Mouse (Mus musculus) lung, postnatal 10 days (tissue): ENCODE results near the gene Fmo1.

Experiments used
- DNase-seq: peaks from one replicate; pipeline ENCODE4 v3.0.0; 2021

The Fmo1 gene

GRCm38 (mm10) chr1:162862328-162862727, 4.1 kb downstream of the Fmo1 start:
- DNase-seq, result no peak

- no peak for DNase-seq
Observed at GRCm38 (mm10) chr1:162859996-162860605, 6.3 kb downstream of the Fmo1 start.

- DNase-seq, result no peak
Observed at GRCm38 (mm10) chr1:162859545-162859976, 6.8 kb downstream of the Fmo1 start.

- DNase-seq, result no peak
Observed at GRCm38 (mm10) chr1:162858748-162859130, 7.7 kb downstream of the Fmo1 start.

GRCm38 (mm10) chr1:162857766-162858747, 8.4 kb downstream of the Fmo1 start:
- no peak for DNase-seq

- DNase-seq, result no peak
Observed at GRCm38 (mm10) chr1:162853812-162854482, 12.5 kb downstream of the Fmo1 start.

GRCm38 (mm10) chr1:162847554-162847953, 18.9 kb downstream of the Fmo1 start:
- no peak for DNase-seq

- peak; percentile 35 for DNase-seq
Observed at GRCm38 (mm10) chr1:162840211-162840610, 26.2 kb downstream of the Fmo1 start.

GRCm38 (mm10) chr1:162838976-162839375, 27.4 kb downstream of the Fmo1 start:
- no peak for DNase-seq

GRCm38 (mm10) chr1:162834342-162834741, 32.1 kb downstream of the Fmo1 start:
- DNase-seq, result no peak

GRCm38 (mm10) chr1:162832574-162832953, 33.8 kb downstream of the Fmo1 start:
- no peak for DNase-seq

GRCm38 (mm10) chr1:162831838-162832573, 34.4 kb downstream of the Fmo1 start:
- no peak for DNase-seq

GRCm38 (mm10) chr1:162819280-162819679, 47.1 kb downstream of the Fmo1 start:
- DNase-seq, result no peak

GRCm38 (mm10) chr1:162815381-162816127, 50.9 kb downstream of the Fmo1 start:
- no peak for DNase-seq

- no peak for DNase-seq
Observed at GRCm38 (mm10) chr1:162814932-162815331, 51.5 kb downstream of the Fmo1 start.

GRCm38 (mm10) chr1:162813836-162814156, 52.6 kb downstream of the Fmo1 start, which contains the start of gene Fmo4:
Fmo4 (minus strand) TSS chr1:162813972.
- DNase-seq, result peak; percentile 82

- DNase-seq, result no peak
Observed at GRCm38 (mm10) chr1:162813143-162813835, 53.1 kb downstream of the Fmo1 start.

- DNase-seq, result no peak
Observed at GRCm38 (mm10) chr1:162808541-162808940, 57.9 kb downstream of the Fmo1 start.

GRCm38 (mm10) chr1:162807441-162807840, 59.0 kb downstream of the Fmo1 start:
- DNase-seq, result no peak

GRCm38 (mm10) chr1:162805011-162805410, 61.4 kb downstream of the Fmo1 start:
- no peak for DNase-seq

GRCm38 (mm10) chr1:162796441-162796840, 70.0 kb downstream of the Fmo1 start:
- no peak for DNase-seq
